Mouse (Mus musculus): ENCODE measurements at regions not wholly inside any gene's neighbourhood (a gene's known extent, or its start where the extent isn't known, plus 50 kb on each side); places are given as distances from the start of the nearest gene placed in this dataset.

DNA sequence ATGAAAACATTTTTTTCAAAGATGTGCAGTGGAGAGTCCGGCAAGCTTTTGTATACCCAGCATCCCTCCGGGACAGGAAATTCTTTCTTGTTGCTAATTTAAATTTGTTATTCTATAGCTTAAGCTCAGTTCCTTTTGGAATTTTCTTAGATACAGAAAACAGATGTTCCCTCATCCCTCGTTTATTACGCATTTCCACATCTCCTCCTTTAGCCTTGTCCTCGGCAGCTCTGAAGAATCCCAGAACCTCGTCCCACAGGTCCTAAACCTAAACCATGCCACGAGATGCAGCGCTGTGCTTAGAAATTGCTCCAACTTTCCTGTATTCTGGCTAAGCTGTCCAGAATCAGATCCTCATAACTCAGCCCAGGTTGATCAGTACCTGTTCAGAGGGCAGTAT is 332.0 kb downstream of the Adgrl2 start:
- DNase-seq (ENCODE audit: low spot score): no peak

DNA sequence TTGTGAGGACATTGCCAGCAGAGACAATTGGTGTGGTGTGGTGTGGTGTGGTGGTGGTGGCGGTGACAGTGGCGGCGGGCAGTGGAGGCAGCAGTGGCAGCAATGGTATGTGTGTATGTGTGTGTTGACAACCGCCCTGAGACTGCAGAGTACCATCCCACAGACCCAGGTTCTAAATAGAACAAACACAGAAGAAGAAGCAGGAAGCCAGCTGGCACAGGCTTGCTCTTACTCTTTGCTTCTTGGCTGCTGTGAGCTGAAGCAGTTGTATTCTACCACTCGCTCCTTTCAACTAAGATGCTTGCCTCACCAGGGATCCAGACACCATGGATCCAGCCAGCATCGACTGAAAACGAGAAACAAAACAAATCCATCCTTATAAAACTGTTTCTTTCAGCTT is 334.2 kb downstream of the Adgrl2 start:
- DNase-seq (ENCODE audit: low spot score): no peak

GRCm38 (mm10) chr3:148650241-148650640 is 340.1 kb downstream of the Adgrl2 start:
- DNase-seq (ENCODE audit: low spot score): no peak

DNA sequence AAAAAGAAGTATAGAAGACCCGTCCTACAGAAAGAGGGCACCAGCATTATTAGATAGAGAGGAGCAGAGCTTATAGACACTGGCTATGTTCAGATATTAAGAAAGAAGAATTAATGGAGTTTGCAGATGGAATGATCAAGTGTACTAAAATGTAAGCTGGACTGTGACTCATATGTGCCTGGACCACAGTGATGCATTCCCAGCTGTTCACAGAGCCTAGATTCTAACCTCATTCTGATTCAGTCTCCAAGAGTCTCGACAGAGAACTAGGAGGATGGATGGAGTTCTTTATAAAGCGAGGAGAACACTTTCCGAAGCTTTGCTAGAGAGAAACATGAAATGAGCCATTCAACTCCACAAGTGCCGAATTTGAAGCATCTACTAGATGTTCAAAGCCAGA is 345.4 kb downstream of the Adgrl2 start:
- no peak for DNase-seq (ENCODE audit: low spot score)

DNA sequence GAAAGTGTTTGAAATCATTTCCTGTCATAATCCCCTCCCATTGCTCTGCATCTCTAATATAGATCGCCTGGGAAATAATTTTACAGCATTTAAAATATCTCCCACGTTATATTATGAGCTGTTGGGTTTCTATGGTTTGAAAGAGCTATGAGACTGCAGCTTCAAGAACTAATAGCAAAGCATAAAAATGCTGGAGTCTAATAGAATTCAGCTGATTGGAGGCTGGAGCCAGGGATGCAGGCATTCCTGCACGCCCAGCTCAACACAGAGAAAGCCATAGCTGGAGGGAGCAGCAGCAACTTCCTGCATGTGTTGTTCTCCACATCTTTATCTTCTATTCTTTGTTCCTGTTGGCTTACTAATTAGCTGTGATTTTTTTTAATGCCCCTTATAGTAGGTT is 348.8 kb downstream of the Adgrl2 start:
- no peak for DNase-seq (ENCODE audit: low spot score)

DNA sequence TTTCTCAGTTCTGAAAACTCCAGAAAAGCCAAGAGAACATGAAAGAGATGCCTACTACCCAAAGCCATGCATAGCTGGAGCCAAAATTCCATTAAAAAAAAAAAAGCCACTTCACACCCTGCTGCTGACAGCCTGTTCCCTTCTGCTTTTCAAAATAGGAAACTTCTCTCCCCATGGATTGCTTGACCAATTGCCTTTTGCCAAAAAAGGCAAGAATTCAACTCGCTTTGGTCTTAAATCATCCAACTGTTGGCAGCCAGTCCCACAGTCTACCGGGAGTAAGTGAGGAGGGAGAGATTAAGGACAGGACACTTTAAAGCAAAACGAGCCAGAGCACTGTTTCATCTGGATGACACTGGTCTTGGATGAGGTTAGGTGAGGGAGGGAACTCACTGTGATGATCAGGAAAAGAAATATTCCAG is 349.7 kb downstream of the Adgrl2 start:
- peak; percentile 47 for DNase-seq (ENCODE audit: low spot score)

DNA sequence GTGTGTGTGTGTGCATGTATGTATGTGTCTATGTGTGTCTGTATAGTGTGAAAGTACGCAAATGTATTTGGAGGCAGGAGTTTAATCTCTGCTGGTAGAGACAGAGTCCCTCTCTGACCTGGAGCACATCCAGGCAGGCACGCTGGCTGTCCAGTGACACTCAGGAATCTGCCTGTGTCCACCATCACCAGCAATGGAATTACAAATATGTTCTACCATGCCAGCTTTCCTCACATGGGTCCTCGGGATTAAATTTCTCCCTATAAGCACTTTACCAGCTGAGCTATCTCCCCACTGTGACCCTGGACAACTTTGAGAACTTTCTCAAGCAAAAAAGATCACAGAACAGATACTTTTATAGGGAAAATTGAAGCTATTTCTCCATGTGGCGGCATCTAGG is 355.3 kb downstream of the Adgrl2 start:
- DNase-seq (ENCODE audit: low spot score): no peak

DNA sequence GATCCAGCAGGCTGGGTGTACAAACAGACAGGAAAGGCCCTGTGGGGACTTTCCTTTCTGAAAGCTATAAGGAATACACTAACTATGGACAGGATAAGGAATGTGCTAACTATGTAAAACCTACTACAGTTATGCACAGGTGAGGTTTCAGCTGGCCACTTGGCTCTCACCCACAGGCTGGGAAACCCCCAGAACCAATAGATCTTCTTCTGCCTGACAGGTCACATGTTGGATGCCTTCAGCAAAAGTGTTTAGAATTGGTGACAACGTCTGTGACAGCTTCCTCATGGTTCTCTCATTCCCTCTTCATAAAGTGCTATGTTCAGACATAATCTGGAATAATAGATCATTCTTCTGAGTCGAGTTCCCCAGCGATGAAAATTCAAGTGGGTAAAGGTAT is 356.0 kb downstream of the Adgrl2 start:
- DNase-seq (ENCODE audit: low spot score): no peak

DNA sequence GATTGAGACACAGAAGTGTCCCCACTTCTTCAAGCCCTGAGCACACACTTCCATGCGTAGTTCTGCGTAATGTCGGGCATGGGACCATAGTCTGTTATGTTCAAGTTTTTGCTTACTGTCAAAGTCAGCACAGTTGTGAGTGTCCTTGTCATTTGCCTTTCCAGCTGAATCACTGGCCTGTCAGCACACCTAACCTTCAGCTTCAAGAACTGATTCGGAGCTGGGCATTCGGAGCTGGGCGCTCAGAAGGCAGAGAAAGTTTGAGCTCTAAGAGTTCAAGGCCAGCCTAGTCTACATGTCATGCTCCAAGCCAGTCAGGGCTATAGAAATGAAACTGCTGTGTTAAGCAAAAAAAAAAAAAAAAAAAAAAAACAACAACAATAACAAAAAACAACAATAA is 357.1 kb downstream of the Adgrl2 start:
- no peak for DNase-seq (ENCODE audit: low spot score)

DNA sequence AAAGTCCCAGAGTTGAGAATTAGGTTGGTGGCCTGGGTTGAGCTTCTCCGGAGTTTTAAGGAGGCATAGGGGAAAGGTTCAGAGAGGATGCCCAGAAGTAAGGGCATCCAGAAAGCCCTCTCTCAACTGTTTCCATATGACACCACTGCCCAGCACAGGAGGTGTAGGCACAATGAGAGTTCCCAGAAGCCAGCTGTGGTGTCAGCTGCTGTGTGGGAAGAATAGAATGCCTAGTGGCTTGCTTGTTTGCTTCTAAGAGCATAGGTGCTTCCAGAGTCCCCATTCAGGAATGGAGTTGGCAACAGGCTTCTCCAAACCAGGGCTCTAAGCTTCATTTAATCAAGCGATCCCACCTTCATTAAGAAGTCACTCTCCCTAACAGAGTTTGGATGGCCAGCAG is 357.9 kb downstream of the Adgrl2 start:
- no peak for DNase-seq (ENCODE audit: low spot score)

DNA sequence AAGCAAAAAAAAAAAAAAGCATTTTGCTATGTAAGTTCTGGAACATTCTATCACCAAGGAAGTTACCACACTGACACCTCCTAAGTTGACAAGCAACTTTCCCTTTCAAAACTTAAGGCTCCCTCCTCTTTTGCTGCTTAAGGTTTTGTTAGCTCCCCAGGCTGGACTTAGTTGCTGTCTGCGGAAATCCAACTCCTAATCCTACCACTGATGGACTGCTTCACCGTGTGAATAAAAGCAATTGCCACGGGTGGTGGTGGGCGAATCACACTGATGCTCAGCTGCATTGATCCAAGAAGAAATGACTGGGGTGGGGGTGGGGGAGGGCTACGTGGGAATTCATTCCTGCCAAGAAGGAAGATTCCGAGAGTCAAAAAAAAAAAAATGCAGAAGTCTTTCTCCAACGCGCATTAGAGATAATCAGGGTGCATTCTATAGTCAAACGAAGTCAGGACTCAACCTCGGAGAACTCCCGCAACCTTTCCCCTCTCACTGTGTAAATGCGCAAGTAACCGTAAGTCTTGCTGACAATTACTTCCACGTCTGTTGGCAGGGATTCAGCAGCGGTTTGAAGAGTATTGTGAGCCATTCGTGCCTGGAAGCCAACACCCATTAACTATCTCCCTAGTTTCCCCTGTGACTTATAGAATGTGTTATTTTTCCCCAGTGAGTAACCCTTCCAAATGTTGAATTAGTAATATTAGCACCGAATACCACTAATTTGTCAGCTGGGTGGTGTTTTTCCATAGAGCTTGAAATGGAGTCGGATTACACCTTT is 358.8 kb downstream of the Adgrl2 start:
- DNase-seq (ENCODE audit: low spot score): no peak

DNA sequence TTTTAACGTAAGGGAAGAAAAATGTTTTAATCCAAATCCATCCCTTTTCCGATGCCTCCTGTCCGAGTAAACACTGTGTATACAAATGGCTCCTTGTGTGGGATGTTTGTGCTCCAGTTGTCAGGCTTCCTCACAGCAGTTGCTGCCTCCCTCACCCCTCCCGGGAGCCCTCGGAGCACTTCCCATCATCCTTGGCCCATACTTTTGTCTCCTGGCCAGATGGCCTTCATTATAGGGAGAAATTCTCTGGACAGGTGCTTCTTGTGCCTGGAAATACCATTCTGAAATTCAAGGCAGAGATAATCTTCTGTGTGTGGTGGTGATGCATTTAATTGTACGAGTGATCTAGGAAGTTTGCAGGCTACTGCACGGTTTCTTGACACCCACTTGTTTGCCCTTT is 359.5 kb downstream of the Adgrl2 start:
- DNase-seq (ENCODE audit: low spot score): no peak

DNA sequence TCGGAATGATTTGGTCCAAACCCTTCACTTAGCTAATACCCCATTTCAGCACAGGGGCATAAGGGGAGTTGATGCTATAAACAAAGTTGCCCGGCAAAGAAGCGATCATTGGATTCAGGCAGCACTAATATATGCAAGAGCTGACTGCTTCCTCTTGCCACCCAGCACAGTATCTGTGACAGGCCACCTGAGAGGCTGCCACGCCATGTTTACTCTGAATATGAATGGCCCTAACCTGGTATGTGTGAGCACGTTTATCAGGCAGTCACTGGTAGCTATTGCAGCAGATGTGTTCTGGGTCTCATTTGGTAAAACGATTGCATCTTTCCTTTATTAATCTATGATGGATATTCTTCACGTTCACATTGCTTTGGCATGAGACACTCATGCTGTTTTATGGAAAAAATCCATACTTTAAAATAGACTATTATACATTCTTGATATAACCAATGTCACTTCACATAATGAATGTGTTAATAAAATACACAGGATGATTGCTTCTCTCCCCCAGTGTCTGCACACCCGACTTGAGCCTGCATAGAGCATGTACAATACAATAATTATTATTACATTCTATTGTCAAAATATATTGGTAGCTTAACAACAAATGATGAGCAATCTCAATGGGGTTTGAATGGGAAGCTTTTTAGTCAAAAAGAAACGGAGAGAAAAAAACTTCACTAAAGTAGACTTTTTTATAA is 375.2 kb downstream of the Adgrl2 start:
- DNase-seq (ENCODE audit: low spot score): no peak

DNA sequence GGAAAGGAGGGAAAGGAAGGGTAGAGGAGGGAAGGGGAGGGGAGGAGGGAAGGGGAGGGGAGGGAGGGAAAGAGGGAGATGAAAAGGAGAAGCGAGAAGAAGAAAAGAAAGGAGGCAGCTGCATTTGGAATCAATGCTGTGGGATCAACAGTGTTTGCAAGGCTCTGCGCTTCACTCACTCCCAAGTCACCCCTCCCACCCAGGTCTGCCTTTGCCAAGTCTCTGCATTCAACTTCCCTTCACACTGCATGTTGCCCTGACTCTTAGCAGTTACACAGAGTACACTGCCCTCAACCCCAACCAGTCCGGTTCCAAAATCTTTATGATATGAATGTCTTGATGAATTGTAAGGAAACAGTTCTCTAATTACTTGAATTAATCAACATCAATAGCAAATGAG is 376.9 kb downstream of the Adgrl2 start:
- DNase-seq (ENCODE audit: low spot score): no peak

DNA sequence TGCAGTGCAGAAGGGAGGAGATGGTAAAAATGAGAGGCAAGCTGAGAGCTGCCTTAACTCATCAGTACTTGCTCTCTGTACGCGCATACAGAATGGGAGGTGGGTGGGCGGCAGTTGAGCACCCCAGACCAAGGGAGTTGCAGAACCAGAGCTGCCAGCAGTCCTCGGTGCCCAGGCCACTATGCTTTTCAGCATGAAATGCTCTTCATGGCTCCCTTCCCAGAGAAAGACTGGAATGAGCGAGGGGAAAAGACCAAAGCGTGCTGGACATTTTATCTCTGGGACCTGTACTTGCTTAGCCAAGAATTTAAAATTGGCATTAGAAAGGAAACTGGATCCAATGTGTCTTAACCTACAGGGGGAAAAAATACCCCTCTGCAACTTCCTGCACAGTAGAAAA is 387.1 kb downstream of the Adgrl2 start:
- peak; percentile 10 for DNase-seq (ENCODE audit: low spot score)

DNA sequence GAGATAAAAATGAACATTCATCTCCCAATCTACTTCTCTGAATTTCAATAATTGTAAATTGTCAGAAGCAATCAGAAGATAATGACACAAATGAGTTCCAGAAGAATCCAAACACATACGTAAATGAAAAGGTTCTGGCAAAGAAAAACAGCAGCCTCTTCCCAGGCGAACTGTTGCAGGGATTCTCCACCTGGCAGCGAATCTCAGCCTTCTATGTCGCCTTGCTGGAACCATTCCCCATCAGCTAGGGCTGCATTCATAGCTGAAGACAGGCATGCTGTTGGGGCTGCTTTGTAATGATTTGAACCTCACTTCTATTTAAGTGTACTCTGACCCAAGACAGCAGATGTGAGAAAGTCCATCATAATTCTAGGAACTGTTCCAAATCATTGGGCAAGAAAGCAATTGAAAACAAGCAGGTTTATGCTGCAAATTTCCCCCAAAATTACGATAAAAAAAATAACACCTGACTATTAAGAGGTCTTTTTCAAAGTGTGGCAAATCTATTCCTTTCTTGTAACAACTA is 387.6 kb downstream of the Adgrl2 start:
- DNase-seq (ENCODE audit: low spot score): no peak

GRCm38 (mm10) chr3:148595561-148595960 is 394.8 kb downstream of the Adgrl2 start:
- DNase-seq (ENCODE audit: low spot score): no peak

- no peak for DNase-seq (ENCODE audit: low spot score)
Observed at GRCm38 (mm10) chr3:148589556-148589955, 400.8 kb downstream of the Adgrl2 start.

DNA sequence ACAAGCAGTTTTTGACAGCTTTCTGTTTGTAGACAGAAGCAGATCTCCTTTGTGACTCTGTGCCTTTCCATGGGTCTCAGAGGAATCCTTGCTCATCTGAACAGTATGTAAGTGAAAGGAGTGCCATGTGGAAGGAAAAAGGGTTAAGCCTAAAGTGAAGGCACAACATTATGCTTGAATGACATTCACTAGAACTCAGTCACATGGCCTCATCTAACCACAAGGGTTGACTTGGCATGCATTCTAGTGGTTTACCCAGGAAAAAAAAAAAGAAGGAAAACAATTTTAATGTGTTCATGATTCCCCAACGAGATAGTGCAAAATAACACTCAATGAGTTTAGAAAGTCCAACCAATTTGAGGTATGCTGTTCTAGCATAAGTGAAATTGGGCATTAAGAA is 414.6 kb downstream of the Adgrl2 start:
- no peak for DNase-seq (ENCODE audit: low spot score)

GRCm38 (mm10) chr3:148572493-148572892 is 417.9 kb downstream of the Adgrl2 start:
- DNase-seq (ENCODE audit: low spot score): no peak

DNA sequence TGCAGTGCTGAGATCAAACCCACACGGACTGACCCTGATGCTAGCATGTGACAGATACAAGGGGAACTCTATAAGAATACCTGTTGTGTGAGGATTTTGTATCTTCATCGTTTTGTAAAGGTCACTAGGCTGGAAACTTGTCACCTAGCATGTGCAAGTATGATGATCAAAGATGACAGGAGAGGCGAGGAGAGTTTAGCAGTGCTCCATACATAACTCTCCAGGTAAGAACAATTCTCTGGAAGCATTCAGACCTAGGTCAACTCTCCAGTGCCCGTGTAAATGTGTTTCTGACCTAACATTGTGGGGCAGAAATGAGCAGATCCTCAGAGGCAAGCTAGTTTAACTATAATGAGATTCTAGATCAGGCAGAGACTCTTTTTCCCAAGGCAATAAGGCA is 425.6 kb downstream of the Adgrl2 start:
- DNase-seq (ENCODE audit: low spot score): no peak

DNA sequence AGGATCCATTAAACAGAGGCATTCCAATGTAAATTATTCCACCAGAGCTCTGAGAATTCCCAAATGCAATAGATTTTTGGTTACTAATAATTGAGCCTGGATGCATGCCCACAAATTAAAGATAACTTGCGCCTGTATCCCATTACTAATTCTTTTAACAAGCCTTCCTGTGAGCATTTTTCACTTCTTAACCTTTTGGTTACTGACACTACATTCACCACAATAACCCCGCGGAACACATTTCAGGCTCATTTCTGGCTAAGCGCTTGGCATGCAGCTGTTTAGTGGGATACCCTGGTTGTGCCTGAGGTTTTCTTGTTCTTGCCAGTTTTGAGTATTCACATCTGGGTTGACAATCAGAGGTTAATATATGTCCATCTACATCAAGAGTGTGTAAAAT is 429.1 kb downstream of the Adgrl2 start:
- no peak for DNase-seq (ENCODE audit: low spot score)

GRCm38 (mm10) chr3:148559752-148560460 is 430.4 kb downstream of the Adgrl2 start:
- DNase-seq (ENCODE audit: low spot score): no peak
